Mouse (Mus musculus): ENCODE results near the gene Gpr50. TPM values are rescaled to one million over a fixed set of nuclear protein-coding genes. Genes with fewer than 3 reads are reported as not detected.

Gene Gpr50
- 0.11 and 0.34 TPM in 2 replicates for polyA plus RNA-seq (2015; fragmentation: Nextera tagmentation; extraction: Ambion mirVana)

GRCm38 (mm10) chrX:71663374-71663773, at the start of gene Gpr50:
Gene Gpr50, plus strand, starts transcription at chrX:71663667.
- TF ChIP-seq CTCF (IDR thresholded peaks at IDR 0.05; ENCODE audit: low read depth) = no peak
- no peak for TF ChIP-seq EP300 (optimal IDR thresholded peaks at IDR 0.05)
- peaks cover 5% of the 10 kb centered on the region; the same call in 1 of the 2 replicates for H3K27me3 ChIP-seq (ENCODE audit: control insufficient read depth, insufficient read depth, low read length)
- H3K4me2 ChIP-seq (replicated peaks; ENCODE audit: low read depth) = peak within 1 kb of the TSS; percentile 58
- no peaks in the 10 kb centered on the region for H3K36me3 ChIP-seq (ENCODE audit: control insufficient read depth, insufficient read depth, low read length)
- H3K9me3 ChIP-seq (ENCODE audit: control insufficient read depth, low read length) = 0 out of 2 replicates have a peak, but pooled peaks cover 2% of the 10 kb centered on the region
- peak within 1 kb of the TSS; percentile 39 for H3K4me3 ChIP-seq (ENCODE audit: low read depth, low read length)
- no peak within 1 kb of the TSS for H3K27ac ChIP-seq (replicated peaks)
- DNase-seq (ENCODE audit: low spot score) (peak; percentile 16), ATAC-seq (ENCODE audit: low FRiP score, low TSS enrichment) (no peak)
- 30% methylated on average over 9 of the region's 9 CpGs for WGBS
- no peak within 1 kb of the TSS for H3K9ac ChIP-seq (ENCODE audit: low read length)
- no peaks in the 10 kb centered on the region for H3K4me1 ChIP-seq (replicated peaks; ENCODE audit: control insufficient read depth, insufficient read depth)

DNA sequence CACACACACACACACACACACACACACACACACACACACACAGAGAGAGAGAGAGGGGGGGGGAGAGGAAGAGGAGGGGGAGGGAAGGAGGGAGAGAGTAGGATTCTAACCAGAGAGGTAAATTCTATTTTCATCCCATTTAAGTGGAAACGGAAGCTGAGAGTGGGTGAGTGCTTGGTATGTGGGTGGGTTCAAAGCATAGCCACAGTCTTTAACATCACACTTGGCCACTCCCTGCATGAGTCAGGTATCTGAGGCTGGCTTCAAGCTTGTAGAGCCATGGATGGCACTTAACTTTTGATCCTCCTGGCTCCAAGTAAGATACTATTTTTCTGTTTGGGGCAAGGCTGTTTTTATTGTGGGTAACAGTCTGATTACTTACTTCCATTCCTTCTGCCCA, 41.2 kb upstream of the Gpr50 start:
- H3K27ac ChIP-seq (replicated peaks) = no peak overlapping the region
- ATAC-seq (ENCODE audit: low FRiP score, low TSS enrichment) (no peak), DNase-seq (ENCODE audit: low spot score) (no peak)
- H3K4me3 ChIP-seq (ENCODE audit: low read depth, low read length) = no peak overlapping the region
- H3K9me3 ChIP-seq (ENCODE audit: control insufficient read depth, low read length) = no peaks in the 10 kb centered on the region
- no peaks in the 10 kb centered on the region for H3K27me3 ChIP-seq (ENCODE audit: control insufficient read depth, insufficient read depth, low read length)
- no peaks in the 10 kb centered on the region for H3K4me1 ChIP-seq (replicated peaks; ENCODE audit: control insufficient read depth, insufficient read depth)
- H3K9ac ChIP-seq (ENCODE audit: low read length) = no peak overlapping the region
- H3K36me3 ChIP-seq (ENCODE audit: control insufficient read depth, insufficient read depth, low read length) = no peaks in the 10 kb centered on the region
- WGBS = 33% methylated on average over 1 of the region's 1 CpGs
- no peak overlapping the region for H3K4me2 ChIP-seq (replicated peaks; ENCODE audit: low read depth)
- no peak for TF ChIP-seq CTCF (IDR thresholded peaks at IDR 0.05; ENCODE audit: low read depth)
- no peak for TF ChIP-seq EP300 (optimal IDR thresholded peaks at IDR 0.05)

DNA sequence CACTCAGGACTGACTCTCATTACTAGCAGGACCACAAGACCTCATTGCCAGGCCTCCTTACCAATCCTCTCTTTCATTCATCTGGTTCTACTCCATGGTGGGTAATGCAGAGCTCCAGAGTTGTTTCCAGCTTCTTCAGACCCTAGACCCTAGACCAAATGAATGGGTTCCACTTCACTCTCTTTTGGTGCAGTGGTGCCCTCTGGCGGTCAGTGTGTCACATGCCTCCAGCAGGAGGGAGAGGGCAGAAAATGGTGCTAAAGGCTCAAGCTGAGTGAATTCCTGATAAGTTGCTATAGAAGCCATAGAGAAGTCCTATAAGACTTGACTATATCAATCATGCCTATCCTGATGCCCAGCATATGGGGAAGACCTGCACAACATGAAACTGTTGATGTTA, 39.6 kb upstream of the Gpr50 start:
- TF ChIP-seq EP300 (optimal IDR thresholded peaks at IDR 0.05) (no peak), CTCF (IDR thresholded peaks at IDR 0.05; ENCODE audit: low read depth) (peak; percentile 64)
- peak; percentile 18 for DNase-seq (ENCODE audit: low spot score)
- Histone ChIP-seq H3K27ac (replicated peaks) (no peak overlapping the region), H3K9me3 (ENCODE audit: control insufficient read depth, low read length) (no peaks in the 10 kb centered on the region), H3K36me3 (ENCODE audit: control insufficient read depth, insufficient read depth, low read length) (no peaks in the 10 kb centered on the region), H3K27me3 (ENCODE audit: control insufficient read depth, insufficient read depth, low read length) (no peaks in the 10 kb centered on the region), H3K4me3 (ENCODE audit: low read depth, low read length) (no peak overlapping the region), H3K4me1 (replicated peaks; ENCODE audit: control insufficient read depth, insufficient read depth) (no peaks in the 10 kb centered on the region), H3K4me2 (replicated peaks; ENCODE audit: low read depth) (no peak overlapping the region), H3K9ac (ENCODE audit: low read length) (no peak overlapping the region)
- no peak for ATAC-seq (ENCODE audit: low FRiP score, low TSS enrichment)
- 13% methylated on average over 1 of the region's 1 CpGs for WGBS

DNA sequence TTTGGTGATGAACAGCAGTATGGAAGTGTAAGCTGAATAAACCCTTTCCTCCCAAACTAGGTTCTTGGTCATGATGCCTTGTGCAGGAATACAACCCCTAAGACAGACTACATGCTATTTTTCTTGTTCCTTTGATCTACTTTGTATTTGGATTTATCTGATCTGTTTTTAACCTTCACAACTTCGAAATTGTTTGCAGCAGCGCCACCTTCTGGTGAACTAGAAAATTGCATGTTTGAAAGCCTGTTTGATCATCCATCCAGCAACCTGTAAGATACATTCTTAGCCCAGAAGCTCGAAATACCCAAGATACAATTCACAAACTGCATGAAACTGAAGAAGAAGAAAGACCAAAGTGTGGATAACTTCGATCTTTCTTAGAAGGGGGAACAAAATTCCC, 35.2 kb upstream of the Gpr50 start:
- H3K36me3 ChIP-seq (ENCODE audit: control insufficient read depth, insufficient read depth, low read length) = no peaks in the 10 kb centered on the region
- no peak for ATAC-seq (ENCODE audit: low FRiP score, low TSS enrichment)
- no peaks in the 10 kb centered on the region for H3K4me1 ChIP-seq (replicated peaks; ENCODE audit: control insufficient read depth, insufficient read depth)
- no peak overlapping the region for H3K4me3 ChIP-seq (ENCODE audit: low read depth, low read length)
- no peaks in the 10 kb centered on the region for H3K27me3 ChIP-seq (ENCODE audit: control insufficient read depth, insufficient read depth, low read length)
- TF ChIP-seq CTCF (IDR thresholded peaks at IDR 0.05; ENCODE audit: low read depth) (peak; percentile 73), EP300 (optimal IDR thresholded peaks at IDR 0.05) (no peak)
- 13% methylated on average over 4 of the region's 4 CpGs for WGBS
- H3K9me3 ChIP-seq (ENCODE audit: control insufficient read depth, low read length) = no peaks in the 10 kb centered on the region
- H3K9ac ChIP-seq (ENCODE audit: low read length) = no peak overlapping the region
- no peak overlapping the region for H3K27ac ChIP-seq (replicated peaks)
- DNase-seq (ENCODE audit: low spot score) = peak; percentile 32
- H3K4me2 ChIP-seq (replicated peaks; ENCODE audit: low read depth) = no peak overlapping the region

DNA sequence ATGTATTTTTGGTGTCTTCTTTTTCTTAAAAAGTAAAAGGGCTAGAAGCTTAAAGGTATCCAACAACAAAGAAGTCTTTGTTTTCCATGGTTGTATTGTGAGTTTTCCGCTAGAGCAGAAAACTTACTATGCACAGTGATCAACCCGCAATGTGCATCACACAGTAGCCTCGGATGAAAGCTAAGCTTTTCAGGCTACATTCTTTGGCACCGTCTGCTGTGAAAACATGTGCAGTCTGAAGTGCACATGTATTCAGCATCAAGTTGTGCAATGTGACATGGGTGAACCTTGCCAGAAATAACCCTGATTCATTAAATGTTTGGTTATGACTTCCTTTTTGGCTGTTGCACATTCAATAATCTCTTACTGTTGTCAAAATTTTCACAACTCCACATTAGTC, 32.8 kb upstream of the Gpr50 start:
- H3K36me3 ChIP-seq (ENCODE audit: control insufficient read depth, insufficient read depth, low read length) = no peaks in the 10 kb centered on the region
- H3K27ac ChIP-seq (replicated peaks) = no peak overlapping the region
- ATAC-seq (ENCODE audit: low FRiP score, low TSS enrichment) (no peak), DNase-seq (ENCODE audit: low spot score) (no peak)
- no peaks in the 10 kb centered on the region for H3K9me3 ChIP-seq (ENCODE audit: control insufficient read depth, low read length)
- no peaks in the 10 kb centered on the region for H3K27me3 ChIP-seq (ENCODE audit: control insufficient read depth, insufficient read depth, low read length)
- H3K4me3 ChIP-seq (ENCODE audit: low read depth, low read length) = no peak overlapping the region
- no peak overlapping the region for H3K9ac ChIP-seq (ENCODE audit: low read length)
- no peak for TF ChIP-seq EP300 (optimal IDR thresholded peaks at IDR 0.05)
- no peak for TF ChIP-seq CTCF (IDR thresholded peaks at IDR 0.05; ENCODE audit: low read depth)
- H3K4me2 ChIP-seq (replicated peaks; ENCODE audit: low read depth) = no peak overlapping the region
- 72% methylated on average over 4 of the region's 4 CpGs for WGBS
- no peaks in the 10 kb centered on the region for H3K4me1 ChIP-seq (replicated peaks; ENCODE audit: control insufficient read depth, insufficient read depth)

GRCm38 (mm10) chrX:71631130-71631529, 32.3 kb upstream of the Gpr50 start:
- TF ChIP-seq CTCF (IDR thresholded peaks at IDR 0.05; ENCODE audit: low read depth) (no peak), EP300 (optimal IDR thresholded peaks at IDR 0.05) (no peak)
- DNase-seq (ENCODE audit: low spot score) (no peak), ATAC-seq (ENCODE audit: low FRiP score, low TSS enrichment) (no peak)
- WGBS = 27% methylated on average over 1 of the region's 1 CpGs
- no peak overlapping the region for H3K9ac ChIP-seq (ENCODE audit: low read length)
- H3K27ac ChIP-seq (replicated peaks) = no peak overlapping the region
- no peak overlapping the region for H3K4me3 ChIP-seq (ENCODE audit: low read depth, low read length)
- H3K4me1 ChIP-seq (replicated peaks; ENCODE audit: control insufficient read depth, insufficient read depth) = no peaks in the 10 kb centered on the region
- H3K9me3 ChIP-seq (ENCODE audit: control insufficient read depth, low read length) = no peaks in the 10 kb centered on the region
- H3K36me3 ChIP-seq (ENCODE audit: control insufficient read depth, insufficient read depth, low read length) = no peaks in the 10 kb centered on the region
- H3K27me3 ChIP-seq (ENCODE audit: control insufficient read depth, insufficient read depth, low read length) = no peaks in the 10 kb centered on the region
- H3K4me2 ChIP-seq (replicated peaks; ENCODE audit: low read depth) = no peak overlapping the region
